Mouse (Mus musculus): Measurements from ENCODE around the gene Rassf1. TPM values are rescaled to one million over a fixed set of nuclear protein-coding genes. Genes with fewer than 3 reads are reported as not detected.

Gene Rassf1
- total and polyA plus RNA-seq, 3 experiments: 11.6 to 17.7 (median 15.3) TPM

DNA sequence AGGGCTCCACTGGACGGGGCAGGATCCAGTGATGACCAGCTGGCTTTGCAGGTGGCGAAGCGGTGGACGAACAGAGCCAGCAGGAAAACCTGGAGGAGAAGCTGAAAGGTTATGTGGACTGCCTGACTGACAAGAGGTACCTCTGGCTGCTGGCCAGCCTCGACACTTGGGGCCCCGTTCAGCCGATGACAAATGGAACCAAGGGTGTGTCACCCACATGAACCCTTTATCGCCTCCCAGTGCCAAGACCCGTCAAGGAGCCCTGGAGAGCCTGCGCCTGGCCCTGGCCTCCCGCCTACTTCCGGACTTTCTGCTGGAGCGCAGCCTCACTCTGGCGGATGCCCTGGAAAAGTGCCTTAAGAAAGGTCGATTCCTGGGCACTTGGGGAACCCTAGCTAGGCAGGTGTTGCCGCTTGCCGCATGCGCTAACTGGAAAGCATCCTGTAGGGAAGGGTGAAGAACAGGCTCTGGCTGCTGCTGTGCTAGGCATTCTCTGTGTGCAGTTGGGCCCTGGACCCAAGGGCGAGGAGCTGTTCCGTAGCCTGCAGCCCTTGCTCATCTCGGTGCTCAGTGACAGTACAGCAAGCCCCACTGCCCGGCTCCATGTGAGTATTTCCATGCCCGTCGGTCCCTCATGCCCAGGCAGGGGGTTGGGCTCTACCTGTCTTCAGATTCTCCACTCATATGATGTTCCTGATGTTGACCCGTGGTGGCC lies 38.9 kb downstream of the Rassf1 start:
- dilution Hi-C loops (cut with MboI; ENCODE audit: extremely low pct_ligation_motif_present, extremely low pct_unique_long_range_greater_than_20kb, low sequenced_read_pairs) (no loop called here), in situ Hi-C loops (cut with MboI; ENCODE audit: low pct_ligation_motif_present, low pct_unique_long_range_greater_than_20kb, low sequenced_read_pairs) (no loop called here)
- H3K36me3 ChIP-seq (replicated peaks in 1 of 2; ENCODE audit: control insufficient read depth in 1 of 2, insufficient read depth in 1 of 2, low read length in 1 of 2): peaks cover 44 to 66% of the 10 kb centered on the region in 2 experiments
- H3K4me3 ChIP-seq (replicated peaks in 1 of 3; ENCODE audit: low read depth in 2 of 3, low read length in 2 of 3, poor library complexity in 1 of 3): no peak overlapping the region
- peaks cover 8 to 22% of the 10 kb centered on the region in 2 experiments for H3K4me1 ChIP-seq (ENCODE audit: control insufficient read depth in 1 of 2, insufficient read depth in 2 of 2)
- no peak overlapping the region for H3K4me2 ChIP-seq (ENCODE audit: insufficient read depth, low read depth, poor library complexity, severe bottlenecking)
- no peak overlapping the region for H3K27ac ChIP-seq (ENCODE audit: insufficient read depth, low read depth)
- no peak for TF ChIP-seq ZNF384 (IDR thresholded peaks at IDR 0.05; ENCODE audit: low read depth, low read length)
- no peak for TF ChIP-seq JUND (conservative IDR thresholded peaks at IDR 0.05; ENCODE audit: low read depth, low read length)
- TF ChIP-seq RCOR1 (conservative IDR thresholded peaks at IDR 0.05; ENCODE audit: low read depth, low read length): no peak
- TF ChIP-seq POLR2AphosphoS2 (IDR thresholded peaks at IDR 0.05; ENCODE audit: low read depth, low read length): no peak
- TF ChIP-seq SMC3 (IDR thresholded peaks at IDR 0.05; ENCODE audit: low read depth, low read length): no peak
- no peak for TF ChIP-seq MAX (IDR thresholded peaks at IDR 0.05; ENCODE audit: low read length)
- TF ChIP-seq SIN3A (IDR thresholded peaks at IDR 0.05; ENCODE audit: low read length): no peak
- no peak for TF ChIP-seq CTCF (conservative IDR thresholded peaks at IDR 0.05 in 1 of 2, IDR thresholded peaks at IDR 0.05 in 1 of 2; ENCODE audit: low read depth in 2 of 2, low read length in 2 of 2)
- TF ChIP-seq CHD2 (IDR thresholded peaks at IDR 0.05; ENCODE audit: low read length): no peak
- TF ChIP-seq KAT2A (IDR thresholded peaks at IDR 0.05; ENCODE audit: insufficient replicate concordance, low read length): no peak
- TF ChIP-seq RAD21 (IDR thresholded peaks at IDR 0.05; ENCODE audit: low read depth, low read length): no peak
- TF ChIP-seq UBTF (IDR thresholded peaks at IDR 0.05; ENCODE audit: low read depth, low read length): no peak
- TF ChIP-seq EP300 (IDR thresholded peaks at IDR 0.05; ENCODE audit: low read length): no peak
- no peak for TF ChIP-seq E2F4 (IDR thresholded peaks at IDR 0.05; ENCODE audit: insufficient replicate concordance, low read depth, low read length)
- no peak for TF ChIP-seq ZKSCAN1 (IDR thresholded peaks at IDR 0.05; ENCODE audit: borderline replicate concordance, low read depth, low read length)
- no peak for TF ChIP-seq ELF1 (IDR thresholded peaks at IDR 0.05; ENCODE audit: low read depth, low read length)
- TF ChIP-seq MXI1 (IDR thresholded peaks at IDR 0.05; ENCODE audit: low read depth, low read length): no peak
- TF ChIP-seq MYC (IDR thresholded peaks at IDR 0.05; ENCODE audit: low read depth, low read length): no peak
- H3K27me3 ChIP-seq (replicated peaks): no peaks in the 10 kb centered on the region
- no peaks in the 10 kb centered on the region for H3K9me3 ChIP-seq (replicated peaks; ENCODE audit: low read length)
- no peak overlapping the region for H3K9ac ChIP-seq (ENCODE audit: insufficient read depth, low read depth)
- H3K79me2 ChIP-seq (replicated peaks; ENCODE audit: control insufficient read depth, extremely low read depth, insufficient read depth, poor library complexity, severe bottlenecking): peaks cover 18% of the 10 kb centered on the region
- no peak for DNase-seq (ENCODE audit: extremely low read depth)

DNA sequence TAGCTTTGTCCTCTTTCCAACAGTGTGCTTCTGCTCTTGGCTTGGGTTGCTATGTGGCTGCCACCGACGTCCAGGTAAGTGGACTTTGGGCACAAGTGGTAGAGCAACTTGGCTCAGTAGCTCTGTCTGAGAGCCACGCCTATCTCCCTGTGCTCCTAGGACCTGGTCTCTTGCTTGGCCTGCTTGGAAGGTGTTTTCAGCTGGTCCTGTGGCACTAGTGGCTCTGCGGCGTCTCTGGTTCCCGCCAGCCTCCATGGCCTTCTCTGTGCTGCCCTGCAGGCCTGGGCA lies 39.4 kb downstream of the Rassf1 start:
- H3K27me3 ChIP-seq (replicated peaks): no peaks in the 10 kb centered on the region
- no peaks in the 10 kb centered on the region for H3K9me3 ChIP-seq (replicated peaks; ENCODE audit: low read length)
- no peak overlapping the region for H3K4me2 ChIP-seq (ENCODE audit: insufficient read depth, low read depth, poor library complexity, severe bottlenecking)
- no peak overlapping the region for H3K4me3 ChIP-seq (replicated peaks in 1 of 3; ENCODE audit: low read depth in 2 of 3, low read length in 2 of 3, poor library complexity in 1 of 3)
- dilution Hi-C loops (cut with MboI; ENCODE audit: extremely low pct_ligation_motif_present, extremely low pct_unique_long_range_greater_than_20kb, low sequenced_read_pairs) (no loop called here), in situ Hi-C loops (cut with MboI; ENCODE audit: low pct_ligation_motif_present, low pct_unique_long_range_greater_than_20kb, low sequenced_read_pairs) (no loop called here)
- no peak overlapping the region for H3K9ac ChIP-seq (ENCODE audit: insufficient read depth, low read depth)
- no peak for DNase-seq (ENCODE audit: extremely low read depth)
- no peak overlapping the region for H3K27ac ChIP-seq (ENCODE audit: insufficient read depth, low read depth)
- TF ChIP-seq IRF4 (IDR thresholded peaks at IDR 0.05; ENCODE audit: low read depth, low read length): no peak
- TF ChIP-seq CHD1 (IDR thresholded peaks at IDR 0.05; ENCODE audit: low read depth, low read length): no peak
- no peak for TF ChIP-seq SIN3A (IDR thresholded peaks at IDR 0.05; ENCODE audit: low read length)
- no peak for TF ChIP-seq MAFK (IDR thresholded peaks at IDR 0.05; ENCODE audit: insufficient replicate concordance, low read length)
- no peak for TF ChIP-seq JUND (conservative IDR thresholded peaks at IDR 0.05; ENCODE audit: low read depth, low read length)
- no peak for TF ChIP-seq UBTF (IDR thresholded peaks at IDR 0.05; ENCODE audit: low read depth, low read length)
- no peak for TF ChIP-seq JUN (IDR thresholded peaks at IDR 0.05; ENCODE audit: insufficient read depth, low read depth, low read length)
- no peak for TF ChIP-seq EP300 (IDR thresholded peaks at IDR 0.05; ENCODE audit: low read length)
- TF ChIP-seq KAT2A (IDR thresholded peaks at IDR 0.05; ENCODE audit: insufficient replicate concordance, low read length): no peak
- no peak for TF ChIP-seq ZMIZ1 (IDR thresholded peaks at IDR 0.05; ENCODE audit: low read depth, low read length)
- TF ChIP-seq ELF1 (IDR thresholded peaks at IDR 0.05; ENCODE audit: low read depth, low read length): no peak
- TF ChIP-seq ZNF384 (IDR thresholded peaks at IDR 0.05; ENCODE audit: low read depth, low read length): no peak
- no peak for TF ChIP-seq POLR2AphosphoS2 (IDR thresholded peaks at IDR 0.05; ENCODE audit: low read depth, low read length)
- no peak for TF ChIP-seq RCOR1 (conservative IDR thresholded peaks at IDR 0.05; ENCODE audit: low read depth, low read length)
- no peak for TF ChIP-seq TBP (conservative IDR thresholded peaks at IDR 0.05; ENCODE audit: low read depth, low read length)
- no peak for TF ChIP-seq MYC (IDR thresholded peaks at IDR 0.05; ENCODE audit: low read depth, low read length)
- H3K36me3 ChIP-seq (replicated peaks in 1 of 2; ENCODE audit: control insufficient read depth in 1 of 2, insufficient read depth in 1 of 2, low read length in 1 of 2): peaks cover 44 to 68% of the 10 kb centered on the region in 2 experiments
- H3K4me1 ChIP-seq (ENCODE audit: control insufficient read depth in 1 of 2, insufficient read depth in 2 of 2): peaks cover 8 to 22% of the 10 kb centered on the region in 2 experiments
- peaks cover 18% of the 10 kb centered on the region for H3K79me2 ChIP-seq (replicated peaks; ENCODE audit: control insufficient read depth, extremely low read depth, insufficient read depth, poor library complexity, severe bottlenecking)
